Mouse (Mus musculus): ENCODE measurements around the gene Nrp1. TPM values are rescaled to one million over a fixed set of nuclear protein-coding genes. Genes with fewer than 3 reads are reported as not detected.

Nrp1 gene
- under 1 TPM in 1 of 2 experiments, not detected in 1; 0.35 TPM for total RNA-seq (2023)

DNA sequence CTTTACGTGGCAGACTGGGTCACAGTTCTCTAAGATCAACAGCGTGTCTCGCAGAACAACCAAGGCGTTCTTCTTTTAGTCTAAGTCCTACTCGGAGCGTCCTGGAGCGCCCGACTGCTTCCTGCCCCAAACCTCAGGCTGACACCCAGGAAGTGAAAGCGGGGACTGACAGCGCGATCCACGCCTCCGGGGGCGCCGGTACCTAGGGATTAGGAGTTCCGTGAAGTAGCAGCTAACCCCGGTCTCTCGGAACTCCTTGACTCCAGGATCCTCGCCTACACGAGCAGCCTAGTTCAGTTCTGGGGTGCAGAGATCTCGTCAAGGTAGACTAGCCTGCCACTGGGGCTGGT is at the start of gene Nrp1:
Gene Nrp1, plus strand, starts transcription at position 199 of the 350 bp plus-strand sequence.

